Mouse (Mus musculus): Measurements from ENCODE around the gene Olfr1358. TPM values are rescaled to one million over a fixed set of nuclear protein-coding genes. Genes with fewer than 3 reads are reported as not detected.

Gene Olfr1358
- total RNA-seq (2023) = not detected

GRCm38 (mm10) chr10:78517128-78517527 is at the start of gene Olfr1358:
TSS of gene Olfr1358 (plus strand) at chr10:78517428.

Other genes with a start within 250 kb of the Olfr1358 start
- gene Agpat3, start 164.9 kb upstream of the Olfr1358 start, total RNA-seq (2023) = 1 to 10 TPM; 4.1 to 6.0 TPM
- gene Rrp1, start 104.4 kb upstream of the Olfr1358 start, total RNA-seq (2023) = 10 to 100 TPM; 94.0 to 94.5 TPM
- 10 to 100 TPM; 87.7 to 97.9 TPM for gene Cstb, start 91.8 kb upstream of the Olfr1358 start, total RNA-seq (2023)
- 10 to 100 TPM; 10.4 to 15.1 TPM for gene Pdxk, start 52.5 kb upstream of the Olfr1358 start, total RNA-seq (2023)
- gene Ilvbl, start 56.9 kb downstream of the Olfr1358 start, total RNA-seq (2023) = 10 to 100 TPM; 21.0 to 21.8 TPM
- gene Syde1, start 74.5 kb downstream of the Olfr1358 start, total RNA-seq (2023) = under 1 TPM in 1 of 2 experiments, not detected in 1; 0.13 TPM
- gene Olfr1357, start 100.6 kb downstream of the Olfr1358 start, total RNA-seq (2023) = not detected
- gene Casp14, start 200.9 kb downstream of the Olfr1358 start, total RNA-seq (2023) = not detected
- not detected for gene Ccdc105, start 235.6 kb downstream of the Olfr1358 start, total RNA-seq (2023)